Mouse (Mus musculus) CH12.LX (cell line): ENCODE data around the gene Rpl11. TPM values are rescaled to one million over a fixed set of nuclear protein-coding genes. Genes with fewer than 3 reads are reported as not detected.

Experiments used
- DNase-seq: peaks from one replicate; pipeline ENCODE4 v3.0.0-alpha.2; 2013; ENCODE audit errors: extremely low read depth
- H3K27ac ChIP-seq: 2 replicates; pipeline ENCODE4 v1.5.1; 2012; ENCODE audit warnings: low read depth, mild to moderate bottlenecking, control low read depth, moderate library complexity; ENCODE audit not compliant: insufficient read depth
- H3K27me3 ChIP-seq: replicated peaks from 2 replicates; pipeline ENCODE3; 2012; ENCODE audit warnings: inconsistent platforms
- H3K36me3 ChIP-seq, 2 experiments: replicated peaks in 1 of 2; 2 replicates each; pipeline versions ENCODE3 to v1.6.1; 2012; ENCODE audit warnings: inconsistent platforms in 1 of 2, low read length in 1 of 2, mild to moderate bottlenecking in 1 of 2, mixed read lengths in 1 of 2, moderate library complexity in 1 of 2; ENCODE audit not compliant: control insufficient read depth in 1 of 2, insufficient read depth in 1 of 2
- H3K4me1 ChIP-seq, 2 experiments: 2 replicates each; pipeline ENCODE4 v1.6.1; 2012; ENCODE audit warnings: inconsistent platforms in 1 of 2, moderate library complexity in 1 of 2; ENCODE audit not compliant: insufficient read depth in 2 of 2, control insufficient read depth in 1 of 2
- H3K4me2 ChIP-seq: 2 replicates; pipeline ENCODE4 v1.6.1; 2012; ENCODE audit warnings: low read depth, mild to moderate bottlenecking, control low read depth; ENCODE audit not compliant: poor library complexity, insufficient read depth, severe bottlenecking
- H3K4me3 ChIP-seq, 3 experiments: fragments of 150-350 bp in 1 of 3; sonication (generic) in 1 of 3; replicated peaks in 1 of 3; 2 replicates each; pipeline versions ENCODE3 to v1.5.1; 2011 to 2012; ENCODE audit warnings: low read depth in 2 of 3, low read length in 2 of 3, mild to moderate bottlenecking in 2 of 3, moderate library complexity in 2 of 3, control low read depth in 1 of 3, improper control_type of control experiment in 1 of 3, inconsistent platforms in 1 of 3, mixed read lengths in 1 of 3; ENCODE audit not compliant: poor library complexity in 1 of 3
- H3K79me2 ChIP-seq: replicated peaks from 2 replicates; pipeline ENCODE4 v1.6.1; 2012; ENCODE audit warnings: mild to moderate bottlenecking, moderate library complexity; ENCODE audit not compliant: control insufficient read depth, poor library complexity, insufficient read depth, severe bottlenecking; ENCODE audit errors: extremely low read depth
- H3K9ac ChIP-seq: 2 replicates; pipeline ENCODE4 v1.6.1; 2012; ENCODE audit warnings: low read depth, mild to moderate bottlenecking, control low read depth, moderate library complexity; ENCODE audit not compliant: insufficient read depth
- H3K9me3 ChIP-seq: replicated peaks from 2 replicates; pipeline ENCODE3; 2012; ENCODE audit warnings: low read length, inconsistent platforms, mixed read lengths
- CHD1 ChIP-seq: IDR thresholded peaks from 2 replicates; pipeline ENCODE4 v1.6.1; 2012; ENCODE audit warnings: low read depth, low read length, improper control_type of control experiment, inconsistent platforms
- CHD2 ChIP-seq: IDR thresholded peaks from 2 replicates; pipeline ENCODE4 v1.6.1; 2011; ENCODE audit warnings: low read length, improper control_type of control experiment
- E2F4 ChIP-seq: IDR thresholded peaks from 2 replicates; pipeline ENCODE4 v1.6.1; 2011; ENCODE audit warnings: low read depth, low read length, improper control_type of control experiment; ENCODE audit not compliant: insufficient replicate concordance
- HCFC1 ChIP-seq: IDR thresholded peaks from 2 replicates; pipeline ENCODE4 v1.6.1; 2012; ENCODE audit warnings: low read depth, mild to moderate bottlenecking, inconsistent platforms, low read length, improper control_type of control experiment
- JUN ChIP-seq: IDR thresholded peaks from 2 replicates; pipeline ENCODE4 v1.6.1; 2011; ENCODE audit warnings: low read depth, mild to moderate bottlenecking, low read length, improper control_type of control experiment, moderate library complexity; ENCODE audit not compliant: insufficient read depth
- JUND ChIP-seq: conservative IDR thresholded peaks from 2 replicates; pipeline ENCODE4 v1.6.1; 2011; ENCODE audit warnings: low read depth, low read length, improper control_type of control experiment
- KAT2A ChIP-seq: IDR thresholded peaks from 2 replicates; pipeline ENCODE4 v1.6.1; 2012; ENCODE audit warnings: low read length, improper control_type of control experiment, inconsistent platforms; ENCODE audit not compliant: insufficient replicate concordance
- MAFK ChIP-seq: IDR thresholded peaks from 2 replicates; pipeline ENCODE4 v1.6.1; 2011; ENCODE audit warnings: low read length, improper control_type of control experiment; ENCODE audit not compliant: insufficient replicate concordance
- MAX ChIP-seq: IDR thresholded peaks from 2 replicates; pipeline ENCODE4 v1.6.1; 2011; ENCODE audit warnings: low read length, improper control_type of control experiment
- MAZ ChIP-seq: IDR thresholded peaks from 2 replicates; pipeline ENCODE4 v1.6.1; 2012; ENCODE audit warnings: low read depth, mild to moderate bottlenecking, inconsistent platforms, low read length, improper control_type of control experiment, moderate library complexity
- NELFE ChIP-seq: IDR thresholded peaks from 2 replicates; pipeline ENCODE4 v1.6.1; 2011; ENCODE audit warnings: low read depth, low read length, improper control_type of control experiment
- NRF1 ChIP-seq: IDR thresholded peaks from 2 replicates; pipeline ENCODE4 v1.6.1; 2014; ENCODE audit warnings: low read depth, mild to moderate bottlenecking, inconsistent platforms, low read length, improper control_type of control experiment, moderate library complexity
- PAX5 ChIP-seq: IDR thresholded peaks from 2 replicates; pipeline ENCODE4 v1.6.1; 2012; ENCODE audit warnings: low read length, inconsistent platforms, mixed read lengths
- POLR2AphosphoS2 ChIP-seq: IDR thresholded peaks from 2 replicates; pipeline ENCODE4 v1.6.1; 2011; ENCODE audit warnings: low read depth, low read length, improper control_type of control experiment
- RCOR1 ChIP-seq: conservative IDR thresholded peaks from 2 replicates; pipeline ENCODE4 v1.6.1; 2012; ENCODE audit warnings: low read depth, mild to moderate bottlenecking, inconsistent platforms, low read length, improper control_type of control experiment
- SIN3A ChIP-seq: IDR thresholded peaks from 2 replicates; pipeline ENCODE4 v1.6.1; 2012; ENCODE audit warnings: low read length, improper control_type of control experiment, inconsistent platforms
- TBP ChIP-seq: conservative IDR thresholded peaks from 2 replicates; pipeline ENCODE4 v1.6.1; 2011; ENCODE audit warnings: low read depth, low read length, improper control_type of control experiment
- TCF12 ChIP-seq: IDR thresholded peaks from 2 replicates; pipeline ENCODE4 v1.6.1; 2014; ENCODE audit warnings: low read depth, mild to moderate bottlenecking, inconsistent platforms, low read length, improper control_type of control experiment
- UBTF ChIP-seq: IDR thresholded peaks from 2 replicates; pipeline ENCODE4 v1.6.1; 2012; ENCODE audit warnings: low read depth, mild to moderate bottlenecking, inconsistent platforms, low read length, improper control_type of control experiment, moderate library complexity
- USF1 ChIP-seq: IDR thresholded peaks from 2 replicates; pipeline ENCODE4 v1.6.1; 2014; ENCODE audit warnings: low read depth, mild to moderate bottlenecking, inconsistent platforms, low read length, improper control_type of control experiment
- USF2 ChIP-seq: conservative IDR thresholded peaks from 2 replicates; pipeline ENCODE4 v1.6.1; 2011; ENCODE audit warnings: low read depth, low read length, improper control_type of control experiment
- ZC3H11A ChIP-seq: IDR thresholded peaks from 2 replicates; pipeline ENCODE4 v1.6.1; 2012; ENCODE audit warnings: low read depth, mild to moderate bottlenecking, inconsistent platforms, low read length, improper control_type of control experiment
- ZNF384 ChIP-seq: IDR thresholded peaks from 2 replicates; pipeline ENCODE4 v1.6.1; 2012; ENCODE audit warnings: low read depth, low read length, improper control_type of control experiment, inconsistent platforms
- dilution Hi-C: fragments of 300-500 bp; cut with MboI; formaldehyde crosslinking; loops from 2 replicates; pipeline ENCODE4 v1.14.3; 2020; ENCODE audit warnings: low sequenced_read_pairs; ENCODE audit not compliant: extremely low pct_unique_long_range_greater_than_20kb, extremely low pct_ligation_motif_present
- in situ Hi-C: fragments of 300-500 bp; cut with MboI; formaldehyde crosslinking; loops from 3 replicates; pipeline ENCODE4 v1.14.3; 2019; ENCODE audit warnings: low sequenced_read_pairs, low pct_ligation_motif_present, low pct_unique_long_range_greater_than_20kb, mixed read lengths
- polyA plus RNA-seq: library from polyadenylated mRNA; unstranded; fragments of >175 nt; gene quantifications from 2 replicates; pipeline ENCODE4 v1.2.1, GENCODE M21; 2012; ENCODE audit warnings: low read depth; ENCODE audit not compliant: insufficient read length
- total RNA-seq, 2 experiments: library from RNA; depleted of rRNA; stranded (reverse); fragments of 300-350 nt in 1 of 2; fragments of >200 nt in 1 of 2; gene quantifications; 2 replicates each; pipeline ENCODE4 v1.2.3; 2012 to 2014

The Rpl11 gene
- total and polyA plus RNA-seq, 3 experiments = 1,170 to 2,513 (median 1,661) TPM

- no peak overlapping the region for H3K4me3 ChIP-seq
- H3K27me3 ChIP-seq = no peaks in the 10 kb centered on the region
- dilution Hi-C loops (no loop called here), in situ Hi-C loops (no loop called here)
- H3K9ac ChIP-seq = no peak overlapping the region
- H3K79me2 ChIP-seq = no peaks in the 10 kb centered on the region
- no peaks in the 10 kb centered on the region for H3K4me1 ChIP-seq
- DNase-seq = no peak
- no peak overlapping the region for H3K27ac ChIP-seq
- TF ChIP-seq KAT2A (no peak), CHD1 (no peak), MAZ (no peak), POLR2AphosphoS2 (no peak), RCOR1 (no peak)
- no peaks in the 10 kb centered on the region for H3K36me3 ChIP-seq
- peaks cover 15% of the 10 kb centered on the region for H3K9me3 ChIP-seq
- H3K4me2 ChIP-seq = no peak overlapping the region
Measured at GRCm38 (mm10) chr4:135993941-135994340, 59.3 kb downstream of the Rpl11 start.

- in situ Hi-C loops (loop anchor here (5.0 kb wide), 1 partner anchor 45 kb away; no protein-coding TSS in a partner anchor), dilution Hi-C loops (no loop called here)
- Histone ChIP-seq H3K4me2 (peak overlapping the region; percentile 82), H3K36me3 (peaks cover 17 to 28% of the 10 kb centered on the region in 2 experiments), H3K79me2 (peaks cover 21% of the 10 kb centered on the region), H3K9me3 (peaks cover 7% of the 10 kb centered on the region), H3K27me3 (no peaks in the 10 kb centered on the region), H3K9ac (peak overlapping the region; percentile 70), H3K4me3 (peak overlapping the region in 2 of 3 experiments; percentile 62 to 99), H3K27ac (no peak overlapping the region), H3K4me1 (peaks cover 2 to 26% of the 10 kb centered on the region in 2 experiments; a peak in 2 of 4 replicates)
- DNase-seq = no peak
- no peak for TF ChIP-seq UBTF
- TF ChIP-seq NELFE = no peak
- no peak for TF ChIP-seq POLR2AphosphoS2
- TF ChIP-seq USF1 = no peak
Measured at GRCm38 (mm10) chr4:135987714-135988113, 65.5 kb downstream of the Rpl11 start.

DNA sequence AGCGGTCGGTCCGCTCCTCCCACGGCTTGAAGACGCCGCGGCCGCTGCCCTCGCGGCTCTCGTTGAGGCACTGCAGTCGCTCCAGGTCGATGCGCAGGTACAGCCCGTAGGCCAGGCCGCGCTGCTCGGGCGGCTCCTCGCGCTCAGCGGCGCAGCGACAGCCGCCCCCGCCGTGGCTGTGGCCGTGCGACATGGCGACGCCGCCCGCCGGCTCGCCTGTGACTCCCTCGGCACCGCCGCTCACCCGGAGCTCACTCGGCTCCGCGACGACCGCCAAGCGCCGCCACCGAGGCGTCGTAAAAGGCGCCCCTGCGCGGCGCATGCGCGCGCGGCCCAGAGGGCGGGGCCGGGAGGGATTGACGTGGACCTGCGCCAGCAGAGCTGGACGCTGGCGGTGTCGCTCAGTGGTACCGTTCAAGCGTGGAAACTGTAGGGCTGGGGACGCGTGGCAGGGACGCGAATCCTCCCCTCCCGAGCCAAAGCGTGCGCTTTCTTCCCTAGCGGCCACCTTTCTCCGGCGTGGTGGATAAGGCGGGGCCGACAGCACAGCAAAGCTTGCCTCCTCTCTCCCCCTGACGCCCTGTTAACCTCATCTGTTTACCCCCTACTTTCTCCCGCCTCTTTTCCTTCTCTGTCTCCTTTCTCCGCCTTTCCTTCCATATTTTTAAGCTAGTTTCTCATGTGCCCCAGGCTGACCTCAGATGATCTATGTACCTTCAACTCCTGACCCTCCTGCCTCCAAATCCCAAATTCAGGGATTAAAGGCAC lies 66.1 kb downstream of the Rpl11 start, which contains the start of gene Pithd1:
Pithd1 (minus strand) TSS at position 322 of the 768 bp plus-strand sequence.
- in situ Hi-C loops = loop anchor here (5.0 kb wide), 1 partner anchor 45 kb away; no protein-coding TSS in a partner anchor
- H3K4me3 ChIP-seq = peak within 1 kb of the TSS; percentile 96 to 99 (median 96)
- peak within 1 kb of the TSS; percentile 82 for H3K4me2 ChIP-seq
- H3K9me3 ChIP-seq = peaks cover 7% of the 10 kb centered on the region
- peaks cover 2 to 26% of the 10 kb centered on the region in 2 experiments; a peak in 2 of 4 replicates for H3K4me1 ChIP-seq
- peaks cover 21% of the 10 kb centered on the region for H3K79me2 ChIP-seq
- H3K27me3 ChIP-seq = no peaks in the 10 kb centered on the region
- H3K9ac ChIP-seq = peak within 1 kb of the TSS; percentile 70
- peak; percentile 91 for DNase-seq
- H3K27ac ChIP-seq = peak within 1 kb of the TSS; percentile 14; the same call in 1 of the 2 replicates
- peaks cover 18 to 30% of the 10 kb centered on the region in 2 experiments for H3K36me3 ChIP-seq
- dilution Hi-C loops = no loop called here
- TF ChIP-seq TCF12 = peak; percentile 82
- TF ChIP-seq JUND = no peak
- TF ChIP-seq CHD2 = no peak
- TF ChIP-seq TBP = peak; percentile 51
- TF ChIP-seq PAX5 = no peak
- TF ChIP-seq E2F4 = no peak
- no peak for TF ChIP-seq ZC3H11A
- TF ChIP-seq SIN3A = peak; percentile 92
- no peak for TF ChIP-seq ZNF384
- peak; percentile 99 for TF ChIP-seq NRF1
- TF ChIP-seq MAX = peak; percentile 84
- peak; percentile 79 for TF ChIP-seq MAZ
- peak; percentile 76 for TF ChIP-seq HCFC1
- TF ChIP-seq KAT2A = no peak
- TF ChIP-seq USF2 = no peak
- no peak for TF ChIP-seq JUN
- no peak for TF ChIP-seq RCOR1
- TF ChIP-seq CHD1 = no peak
- TF ChIP-seq UBTF = peak; percentile 94
- no peak for TF ChIP-seq MAFK
